Mouse (Mus musculus) kidney, adult 2 months (tissue): ENCODE measurements around the gene Sgcg.

Experiments used
- CTCF ChIP-seq: fragments of 200-500 bp; conservative IDR thresholded peaks from 2 replicates; pipeline ENCODE4 v1.5.1; 2011; ENCODE audit warnings: low read depth, mild to moderate bottlenecking, control low read depth, low read length, moderate library complexity, mixed read lengths; ENCODE audit not compliant: insufficient read depth, insufficient read length
- POLR2A ChIP-seq: fragments of 200-500 bp; IDR thresholded peaks from one replicate; pipeline ENCODE4 v1.6.1; 2011; ENCODE audit warnings: low read depth, low read length, control low read depth

DNA sequence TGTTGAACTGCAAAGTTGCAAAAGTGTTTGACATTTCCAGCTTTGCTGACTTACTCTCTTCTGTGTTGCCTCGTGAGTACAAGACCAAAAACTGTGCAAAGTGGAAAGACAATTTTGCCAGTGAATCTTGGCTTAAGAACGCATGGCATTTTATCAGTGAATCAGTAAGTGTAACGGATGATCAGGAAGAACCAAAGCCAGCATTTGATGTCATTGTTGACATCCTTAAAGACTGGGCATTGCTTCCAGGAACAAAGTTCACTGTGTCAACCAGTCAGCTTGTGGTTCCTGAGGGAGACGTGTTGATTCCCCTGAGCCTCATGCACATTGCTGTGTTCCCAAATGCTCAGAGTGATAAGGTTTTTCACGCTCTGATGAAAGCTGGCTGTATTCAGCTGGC lies 48.2 kb downstream of the Sgcg start:
- TF ChIP-seq CTCF: no peak
- no peak for TF ChIP-seq POLR2A
